Mouse (Mus musculus): Measurements from ENCODE around the gene Sec14l5.
A peak's percentile ranks its signal among the peaks of the same experiment; 100 is the strongest.

Gene Sec14l5

GRCm38 (mm10) chr16:5147037-5147385, at the start of gene Sec14l5:
Sec14l5 (plus strand) TSS chr16:5147109.
- DNase-seq, result no peak

- no peak for DNase-seq
Observed at GRCm38 (mm10) chr16:5101000-5101399, 45.9 kb upstream of the Sec14l5 start.

- peak; percentile 18 for DNase-seq
Observed at GRCm38 (mm10) chr16:5109877-5110276, 37.0 kb upstream of the Sec14l5 start.

GRCm38 (mm10) chr16:5111021-5111420, 35.9 kb upstream of the Sec14l5 start:
- DNase-seq, result no peak

- DNase-seq, result no peak
Observed at GRCm38 (mm10) chr16:5113002-5113550, 33.8 kb upstream of the Sec14l5 start.

DNA sequence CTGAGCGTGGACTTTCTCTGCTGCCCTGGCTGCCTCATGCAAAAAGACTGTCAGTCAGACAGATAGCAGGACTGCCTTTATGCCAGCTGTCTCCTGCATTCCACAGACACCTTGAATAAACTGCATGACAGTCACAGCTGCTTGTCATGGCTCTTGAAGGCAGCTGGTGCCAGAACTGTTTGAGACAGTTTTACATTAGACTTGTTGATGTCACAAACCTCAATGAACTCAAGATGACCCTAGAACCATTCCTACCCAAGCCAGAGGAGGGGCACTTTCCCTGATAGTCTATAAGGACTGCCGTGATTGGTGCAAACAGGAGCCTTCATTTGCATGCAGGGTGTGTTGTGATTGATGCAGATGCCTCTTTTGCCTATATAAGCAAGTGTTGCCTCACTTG, 33.3 kb upstream of the Sec14l5 start:
- DNase-seq, result no peak

- DNase-seq, result no peak
Observed at GRCm38 (mm10) chr16:5119385-5119784, 27.5 kb upstream of the Sec14l5 start.

DNA sequence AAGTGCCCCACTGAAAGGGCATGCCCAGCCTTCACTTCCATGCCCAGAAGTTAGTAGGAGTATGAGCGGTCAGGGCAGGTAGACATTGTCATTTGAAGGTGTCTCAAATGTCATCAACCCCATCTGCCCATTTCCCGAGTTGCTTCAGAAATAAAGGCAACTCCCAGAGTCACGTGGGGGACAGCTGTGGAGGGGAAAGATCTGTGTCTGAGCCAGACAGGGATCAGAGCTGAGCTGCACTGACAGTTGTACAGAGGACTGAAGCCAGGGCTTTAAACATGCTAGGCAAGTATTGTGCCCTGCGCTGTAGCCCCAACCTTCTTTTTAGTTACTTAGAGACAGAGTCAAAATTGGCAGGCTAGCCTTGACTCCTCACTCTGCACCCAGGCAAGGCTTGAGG, 27.1 kb upstream of the Sec14l5 start:
- DNase-seq, result no peak

DNA sequence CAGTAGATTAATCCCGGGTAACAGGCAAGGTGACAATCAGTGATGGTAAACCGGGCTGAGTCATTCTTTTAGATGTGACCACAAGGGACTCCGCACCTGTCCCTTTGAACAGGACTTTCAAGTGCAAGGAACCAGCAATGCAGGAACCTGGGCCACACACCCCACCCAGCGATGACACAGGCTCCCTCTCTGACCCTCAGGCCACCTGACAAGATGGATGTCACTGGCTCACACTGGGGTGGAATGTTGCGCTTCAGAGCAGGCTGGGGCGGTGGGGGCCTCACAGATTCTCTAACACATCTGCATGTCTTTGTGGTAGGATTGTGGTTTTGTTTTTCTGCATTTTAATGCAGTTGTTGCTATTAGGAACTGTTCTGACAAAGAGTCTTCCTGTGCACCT, 23.4 kb upstream of the Sec14l5 start:
- no peak for DNase-seq

GRCm38 (mm10) chr16:5130196-5130595, 16.7 kb upstream of the Sec14l5 start:
- no peak for DNase-seq

- peak; percentile 29 for DNase-seq
Observed at GRCm38 (mm10) chr16:5130766-5131165, 16.1 kb upstream of the Sec14l5 start.

GRCm38 (mm10) chr16:5131251-5131922, 15.5 kb upstream of the Sec14l5 start:
- DNase-seq, result no peak

DNA sequence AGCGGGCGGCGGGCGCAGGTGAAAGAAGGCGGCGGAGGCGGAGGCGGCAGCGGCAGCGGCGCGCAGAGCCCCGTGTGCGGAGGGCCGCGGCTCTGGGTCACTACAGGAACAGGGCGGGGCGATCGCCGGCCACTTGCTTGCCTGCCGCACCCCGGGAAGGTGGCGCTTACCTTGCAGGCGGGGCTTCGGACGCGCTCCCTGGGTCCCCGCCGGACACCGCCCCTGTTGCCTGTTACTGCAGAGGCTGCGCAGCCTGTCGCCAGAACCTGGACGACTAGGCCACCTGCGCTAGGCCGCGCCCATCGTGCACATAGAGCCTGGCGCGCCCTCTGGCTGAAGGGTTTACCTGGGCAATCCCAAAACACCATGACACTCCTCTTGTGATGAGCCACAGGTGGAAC, 14.5 kb upstream of the Sec14l5 start, which contains the start of gene Ppl:
TSS of gene Ppl (minus strand) at position 21 of the 401 bp plus-strand sequence.
- DNase-seq, result peak; percentile 87

DNA sequence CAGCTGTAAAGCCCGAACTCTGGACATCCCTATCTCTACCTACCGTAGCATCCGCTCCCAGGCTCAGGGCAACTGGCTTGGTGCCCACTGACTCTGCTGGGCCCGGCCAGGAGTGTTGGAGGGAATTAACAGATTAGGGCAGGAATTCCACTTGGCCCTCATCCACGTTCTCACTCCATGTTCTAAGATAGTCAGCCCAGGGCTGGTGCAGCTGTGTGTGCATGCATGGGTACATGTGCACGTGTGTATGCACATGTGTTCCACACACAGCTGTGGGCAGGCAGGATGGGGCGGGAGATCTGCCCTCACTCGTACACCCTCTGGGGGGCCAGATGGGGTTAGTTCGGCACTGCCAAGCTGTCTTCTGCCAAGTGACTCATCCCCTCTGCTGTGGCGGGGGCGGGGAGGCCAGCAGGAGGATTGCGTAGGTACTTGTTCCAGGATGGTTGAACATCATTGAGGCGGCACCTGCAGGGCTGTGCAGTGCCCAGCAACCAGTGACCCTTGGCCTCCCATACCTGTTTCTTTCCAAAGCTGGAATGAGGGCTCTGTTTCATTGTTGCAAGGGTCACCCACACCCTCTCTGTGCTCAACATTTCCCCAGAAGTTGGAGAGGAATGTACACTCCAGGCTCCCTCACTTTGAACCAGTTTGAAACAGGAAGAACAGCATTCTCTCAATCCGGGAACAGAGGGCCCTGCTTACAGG, 12.1 kb upstream of the Sec14l5 start:
- DNase-seq, result peak; percentile 53

- no peak for DNase-seq
Observed at GRCm38 (mm10) chr16:5135551-5136261, 11.2 kb upstream of the Sec14l5 start.

- peak; percentile 66 for DNase-seq
Observed at GRCm38 (mm10) chr16:5136505-5136904, 10.4 kb upstream of the Sec14l5 start.

- no peak for DNase-seq
Observed at GRCm38 (mm10) chr16:5137006-5137540, 9.8 kb upstream of the Sec14l5 start.

GRCm38 (mm10) chr16:5139741-5140140, 7.2 kb upstream of the Sec14l5 start:
- no peak for DNase-seq

DNA sequence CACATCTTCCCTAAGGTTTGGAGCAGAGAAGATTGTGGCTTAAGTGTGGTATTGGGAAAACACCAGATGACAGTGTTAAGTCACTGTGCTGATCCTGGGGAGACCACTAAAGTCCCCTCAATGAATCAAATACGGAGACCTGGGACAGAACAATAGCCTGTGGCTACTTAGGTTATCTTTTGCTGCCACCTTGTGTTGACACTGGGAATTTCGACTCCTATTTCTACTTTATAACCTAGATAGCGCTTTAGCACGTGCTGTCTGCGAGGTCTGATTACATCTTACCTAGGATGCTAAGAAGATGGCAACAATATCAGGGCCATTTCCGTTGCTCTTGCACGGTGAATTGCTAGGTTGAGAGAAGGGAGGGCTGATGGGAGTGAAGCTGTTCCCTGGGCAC, 1.3 kb upstream of the Sec14l5 start:
- peak; percentile 74 for DNase-seq

DNA sequence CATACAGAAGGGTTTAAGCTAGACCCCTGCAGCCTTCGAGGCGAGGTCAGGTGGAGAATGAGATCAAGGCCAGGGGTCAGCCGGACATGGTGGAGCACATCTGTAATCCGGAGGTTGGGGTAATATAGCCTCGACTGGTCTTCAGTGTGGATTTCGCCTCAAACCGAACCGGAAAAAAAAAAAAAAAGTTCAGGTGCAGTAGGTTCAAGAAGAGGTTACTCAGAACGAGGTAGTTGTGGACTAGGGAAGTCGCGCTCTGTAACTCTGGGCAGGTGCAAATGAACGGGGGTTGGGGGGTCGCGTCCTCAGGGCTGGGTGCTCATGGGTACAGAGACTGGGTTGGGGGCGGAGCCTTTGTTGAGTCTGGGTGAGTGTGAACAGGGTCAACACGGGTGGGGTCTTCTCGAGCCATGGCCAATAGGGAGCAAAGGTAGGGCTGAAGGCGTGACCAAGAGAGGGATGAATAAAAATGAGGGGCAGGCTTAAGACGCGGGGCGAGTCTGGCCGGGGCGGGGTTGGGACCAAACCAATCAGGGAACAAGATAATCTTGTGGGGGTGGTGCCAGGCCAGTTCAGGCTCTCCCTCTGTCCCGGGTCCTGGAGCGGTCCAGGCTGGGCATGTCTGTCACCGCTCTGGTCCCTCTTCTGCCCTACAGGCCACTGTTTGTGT, 407 bp upstream of the Sec14l5 start:
- DNase-seq, result peak; percentile 83

- DNase-seq, result no peak
Observed at GRCm38 (mm10) chr16:5150544-5150943, 3.6 kb downstream of the Sec14l5 start.

- DNase-seq, result no peak
Observed at GRCm38 (mm10) chr16:5153299-5154026, 6.6 kb downstream of the Sec14l5 start.

Measured in kidney, adult 18-20 months (tissue).